Mouse (Mus musculus): Measurements from ENCODE around the gene Steap2. TPM values are rescaled to one million over a fixed set of nuclear protein-coding genes. Genes with fewer than 3 reads are reported as not detected.
A peak's percentile ranks its signal among the peaks of the same experiment; 100 is the strongest.

Gene Steap2
- 2.8 and 3.0 TPM in 2 replicates for polyA plus RNA-seq (2012; rRNA removed)
- 5.0 and 5.2 TPM in 2 replicates for polyA plus RNA-seq (2014; fragmentation: Nextera tagmentation; extraction: Ambion mirVana)

DNA sequence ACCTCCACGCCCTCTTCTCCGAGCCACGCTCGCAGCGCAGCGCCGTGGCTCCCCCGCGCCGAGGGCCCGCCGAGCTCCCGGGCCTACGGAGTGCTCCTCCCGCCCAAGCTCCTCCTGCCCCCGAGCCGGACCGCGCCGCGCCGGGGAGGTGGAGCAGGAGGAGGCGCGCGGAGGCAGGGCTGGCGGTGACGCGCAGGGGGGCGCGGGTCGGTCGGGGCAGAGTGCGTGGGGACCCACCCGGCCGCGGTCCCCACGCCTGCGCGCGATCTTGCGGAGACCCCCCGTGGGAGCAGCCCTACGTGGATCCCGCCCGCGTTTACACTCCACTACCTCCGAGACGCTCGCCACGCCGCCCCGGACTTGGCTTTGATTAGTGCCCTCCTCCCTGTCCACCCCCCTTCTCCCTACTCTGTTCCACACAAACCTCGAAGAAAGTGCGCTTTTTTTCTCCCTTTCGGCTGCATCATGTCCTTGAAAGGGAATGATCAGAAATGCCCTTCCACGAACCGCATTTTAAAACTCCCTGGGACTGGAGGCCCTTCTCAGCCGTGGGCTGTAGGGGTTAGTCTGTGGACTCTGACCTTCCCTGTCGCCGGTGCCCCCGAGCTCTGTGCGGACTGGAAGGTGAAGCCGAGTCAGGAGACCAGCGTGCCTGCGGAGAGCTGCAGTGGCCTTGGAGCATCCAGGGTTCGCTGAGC lies at the start of gene Steap2:
Steap2 (minus strand) TSS at position 623 of the 698 bp plus-strand sequence.
- Histone ChIP-seq H3K27ac (no peak within 1 kb of the TSS), H3K9me3 (ENCODE audit: control insufficient read depth, low read length) (no peaks in the 10 kb centered on the region), H3K4me1 (replicated peaks; ENCODE audit: control insufficient read depth in 2 of 2, insufficient read depth in 2 of 2, low read length in 1 of 2) (0 out of 4 replicates have a peak, but pooled peaks cover 0 to under 1% of the 10 kb centered on the region in 2 experiments), H3K9ac (replicated peaks) (peak within 1 kb of the TSS; percentile 13; the same call in 1 of the 2 replicates), H3K4me3 (ENCODE audit: insufficient read depth in 1 of 2, low read depth in 2 of 2, low read length in 2 of 2) (peak within 1 kb of the TSS; percentile 56 to 63), H3K36me3 (replicated peaks; ENCODE audit: control insufficient read depth, insufficient read depth, low read depth) (no peaks in the 10 kb centered on the region), H3K4me2 (ENCODE audit: low read depth) (peak within 1 kb of the TSS; percentile 30), H3K27me3 (ENCODE audit: control insufficient read depth, insufficient read depth, low read length) (peaks cover 22% of the 10 kb centered on the region)
- TF ChIP-seq EP300 (IDR thresholded peaks at IDR 0.05; ENCODE audit: low read depth) (no peak), CTCF (IDR thresholded peaks at IDR 0.05; ENCODE audit: low read depth) (no peak)
- no peak for DNase-seq (ENCODE audit: low read depth in 3 of 3, low spot score in 3 of 3)
- 1% methylated on average over 60 of the region's 66 CpGs for WGBS (ENCODE audit: insufficient replicate concordance)
- ATAC-seq (ENCODE audit: insufficient read depth) = peak; percentile 77

DNA sequence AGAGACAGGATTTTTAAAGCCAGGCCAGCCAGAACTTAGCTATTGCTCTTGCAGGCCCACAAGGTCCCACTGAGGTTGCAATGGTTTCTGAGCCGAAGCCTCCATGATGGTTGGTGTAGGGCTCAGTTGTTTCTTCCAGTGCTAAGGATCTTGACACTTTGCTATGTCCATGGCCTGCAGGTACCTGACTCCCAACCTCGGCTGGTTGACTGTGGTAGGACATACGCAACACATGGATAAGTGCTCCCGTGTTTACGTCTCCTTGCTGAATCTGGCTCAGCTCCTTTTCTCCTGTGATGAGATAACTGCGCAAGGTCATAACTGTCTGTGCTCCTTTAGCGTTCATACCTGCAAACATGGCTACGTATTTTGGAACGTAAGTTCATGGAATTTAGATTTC lies 40.1 kb upstream of the Steap2 start:
- Histone ChIP-seq H3K27ac (no peak overlapping the region), H3K9ac (replicated peaks) (no peak overlapping the region), H3K4me3 (ENCODE audit: insufficient read depth in 1 of 2, low read depth in 2 of 2, low read length in 2 of 2) (no peak overlapping the region), H3K27me3 (ENCODE audit: control insufficient read depth, insufficient read depth, low read length) (no peaks in the 10 kb centered on the region), H3K4me2 (ENCODE audit: low read depth) (no peak overlapping the region), H3K4me1 (replicated peaks; ENCODE audit: control insufficient read depth in 2 of 2, insufficient read depth in 2 of 2, low read length in 1 of 2) (no peaks in the 10 kb centered on the region), H3K36me3 (replicated peaks; ENCODE audit: control insufficient read depth, insufficient read depth, low read depth) (no peaks in the 10 kb centered on the region), H3K9me3 (ENCODE audit: control insufficient read depth, low read length) (no peaks in the 10 kb centered on the region)
- WGBS (ENCODE audit: insufficient replicate concordance) = 75% methylated on average over 9 of the region's 9 CpGs
- TF ChIP-seq EP300 (IDR thresholded peaks at IDR 0.05; ENCODE audit: low read depth) = no peak
- TF ChIP-seq CTCF (IDR thresholded peaks at IDR 0.05; ENCODE audit: low read depth) = no peak
- DNase-seq (ENCODE audit: low read depth in 3 of 3, low spot score in 3 of 3) = no peak
- no peak for ATAC-seq (ENCODE audit: insufficient read depth)

DNA sequence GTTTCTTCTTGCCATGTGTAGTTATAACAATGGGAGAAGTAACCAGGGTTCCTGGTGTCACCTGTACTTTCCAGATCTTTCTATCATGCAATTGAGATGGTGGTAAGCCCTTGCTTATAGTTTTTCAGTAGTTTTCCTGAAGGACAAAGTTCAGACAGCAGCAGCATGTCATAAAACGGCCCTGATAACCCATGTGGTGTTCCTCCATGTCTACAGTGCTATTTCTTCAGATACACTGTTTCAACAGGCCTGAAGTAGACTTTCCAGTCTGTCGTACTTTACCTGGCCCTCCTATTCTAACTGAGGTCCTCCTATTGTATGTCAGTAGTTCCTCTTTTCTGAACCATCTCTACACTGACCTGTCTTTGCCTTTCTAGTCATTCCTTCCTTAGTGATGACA lies 38.5 kb upstream of the Steap2 start:
- no peaks in the 10 kb centered on the region for H3K4me1 ChIP-seq (replicated peaks; ENCODE audit: control insufficient read depth in 2 of 2, insufficient read depth in 2 of 2, low read length in 1 of 2)
- ATAC-seq (ENCODE audit: insufficient read depth) = no peak

DNA sequence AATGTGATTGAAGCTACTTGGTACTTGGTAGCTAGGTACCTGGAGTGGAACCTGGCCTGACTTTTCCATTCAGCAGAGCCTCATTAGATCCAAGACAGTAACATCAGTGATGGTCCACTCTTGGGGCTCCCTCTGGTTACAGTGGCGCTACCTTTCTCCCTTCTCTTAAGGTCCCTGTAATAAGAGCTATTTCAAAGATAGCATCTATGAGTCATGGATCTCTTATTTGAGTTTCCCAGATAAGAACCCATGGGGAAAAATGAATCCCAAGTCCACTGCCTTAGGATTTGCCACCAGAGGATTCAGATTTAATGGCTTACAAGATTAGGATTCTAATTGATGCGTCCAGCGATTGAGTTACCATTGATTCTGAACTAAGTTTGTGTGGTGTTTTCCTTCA lies 37.8 kb upstream of the Steap2 start:
- WGBS (ENCODE audit: insufficient replicate concordance) = 73% methylated on average over 3 of the region's 3 CpGs
- Histone ChIP-seq H3K9ac (replicated peaks) (no peak overlapping the region), H3K4me3 (ENCODE audit: insufficient read depth in 1 of 2, low read depth in 2 of 2, low read length in 2 of 2) (no peak overlapping the region), H3K4me2 (ENCODE audit: low read depth) (no peak overlapping the region), H3K27me3 (ENCODE audit: control insufficient read depth, insufficient read depth, low read length) (no peaks in the 10 kb centered on the region), H3K27ac (no peak overlapping the region), H3K36me3 (replicated peaks; ENCODE audit: control insufficient read depth, insufficient read depth, low read depth) (no peaks in the 10 kb centered on the region), H3K4me1 (replicated peaks; ENCODE audit: control insufficient read depth in 2 of 2, insufficient read depth in 2 of 2, low read length in 1 of 2) (no peaks in the 10 kb centered on the region), H3K9me3 (ENCODE audit: control insufficient read depth, low read length) (no peaks in the 10 kb centered on the region)
- ATAC-seq (ENCODE audit: insufficient read depth) = no peak
- DNase-seq (ENCODE audit: low read depth in 3 of 3, low spot score in 3 of 3) = no peak
- no peak for TF ChIP-seq EP300 (IDR thresholded peaks at IDR 0.05; ENCODE audit: low read depth)
- TF ChIP-seq CTCF (IDR thresholded peaks at IDR 0.05; ENCODE audit: low read depth) = no peak

More for the DNA sequence above, 38.5 kb upstream of the Steap2 start:
- WGBS (ENCODE audit: insufficient replicate concordance) = 37% methylated on average over 2 of the region's 2 CpGs
- no peaks in the 10 kb centered on the region for H3K27me3 ChIP-seq (ENCODE audit: control insufficient read depth, insufficient read depth, low read length)
- no peak overlapping the region for H3K27ac ChIP-seq
- no peaks in the 10 kb centered on the region for H3K36me3 ChIP-seq (replicated peaks; ENCODE audit: control insufficient read depth, insufficient read depth, low read depth)
- H3K4me3 ChIP-seq (ENCODE audit: insufficient read depth in 1 of 2, low read depth in 2 of 2, low read length in 2 of 2) = no peak overlapping the region
- no peaks in the 10 kb centered on the region for H3K9me3 ChIP-seq (ENCODE audit: control insufficient read depth, low read length)
- TF ChIP-seq EP300 (IDR thresholded peaks at IDR 0.05; ENCODE audit: low read depth) = no peak
- TF ChIP-seq CTCF (IDR thresholded peaks at IDR 0.05; ENCODE audit: low read depth) = no peak
- H3K9ac ChIP-seq (replicated peaks) = no peak overlapping the region
- no peak for DNase-seq (ENCODE audit: low read depth in 3 of 3, low spot score in 3 of 3)
- H3K4me2 ChIP-seq (ENCODE audit: low read depth) = no peak overlapping the region

DNA sequence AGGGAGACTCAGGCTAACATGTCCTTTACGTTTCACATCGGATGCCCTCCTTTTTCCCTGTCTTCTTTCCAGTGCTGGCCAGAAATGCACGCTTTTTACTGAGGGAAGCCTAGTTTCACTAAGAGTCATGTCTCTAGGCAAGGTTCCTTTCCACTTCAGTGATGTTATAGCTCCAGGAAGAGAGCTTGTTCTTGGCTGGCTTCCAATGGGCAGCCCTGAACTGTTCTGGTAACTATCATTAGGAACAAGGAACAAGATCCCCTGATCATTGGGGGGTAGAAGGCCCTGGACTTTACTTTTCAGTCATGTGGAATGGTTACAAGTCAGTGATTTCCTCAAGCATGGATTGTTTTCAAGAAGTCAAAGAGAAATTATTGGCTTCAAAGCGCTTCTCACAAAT lies 35.5 kb upstream of the Steap2 start:
- ATAC-seq (ENCODE audit: insufficient read depth) (no peak), DNase-seq (ENCODE audit: low read depth in 3 of 3, low spot score in 3 of 3) (no peak)
- Histone ChIP-seq H3K4me3 (ENCODE audit: insufficient read depth in 1 of 2, low read depth in 2 of 2, low read length in 2 of 2) (no peak overlapping the region), H3K36me3 (replicated peaks; ENCODE audit: control insufficient read depth, insufficient read depth, low read depth) (no peaks in the 10 kb centered on the region), H3K27ac (no peak overlapping the region), H3K27me3 (ENCODE audit: control insufficient read depth, insufficient read depth, low read length) (no peaks in the 10 kb centered on the region), H3K4me2 (ENCODE audit: low read depth) (no peak overlapping the region), H3K9me3 (ENCODE audit: control insufficient read depth, low read length) (no peaks in the 10 kb centered on the region), H3K4me1 (replicated peaks; ENCODE audit: control insufficient read depth in 2 of 2, insufficient read depth in 2 of 2, low read length in 1 of 2) (no peaks in the 10 kb centered on the region), H3K9ac (replicated peaks) (no peak overlapping the region)
- TF ChIP-seq EP300 (IDR thresholded peaks at IDR 0.05; ENCODE audit: low read depth) = no peak
- no peak for TF ChIP-seq CTCF (IDR thresholded peaks at IDR 0.05; ENCODE audit: low read depth)
- 55% methylated on average over 4 of the region's 4 CpGs for WGBS (ENCODE audit: insufficient replicate concordance)
